Mouse (Mus musculus) Patski (cell line): ENCODE results near the gene Sema6d. TPM values are rescaled to one million over a fixed set of nuclear protein-coding genes. Genes with fewer than 3 reads are reported as not detected.

Experiments
- ATAC-seq: fragments of 100-300 bp; one replicate; pipeline ENCODE4 v1.8.0; 2021
- CTCF ChIA-PET: fragments of 350-600 bp; sonication (Branson Sonifier 250); formaldehyde crosslinking; loops from one replicate; lab custom pipeline; 2022; ENCODE audit warnings: inconsistent platforms; lab: Charles Lee
- POLR2A ChIA-PET: fragments of 350-600 bp; sonication (Branson Sonifier 250); formaldehyde crosslinking; loops from one replicate; lab custom pipeline; 2022; ENCODE audit warnings: antibody characterized with exemption, inconsistent platforms; lab: Charles Lee
- DNase-seq: peaks from one replicate; pipeline ENCODE4 v3.0.0-alpha.2; 2011; ENCODE audit warnings: low read depth, low spot score
- H3K27me3 ChIP-seq: fragments of 371-371 bp; one replicate; pipeline ENCODE4 v1.5.1; 2021
- CTCF ChIP-seq: fragments of 100-300 bp; IDR thresholded peaks from one replicate; pipeline ENCODE4 v1.5.1; 2021
- in situ Hi-C: fragments of 300-500 bp; cut with MboI; formaldehyde crosslinking; loops from 3 replicates; pipeline ENCODE4 v1.11.1; 2018; ENCODE audit warnings: low pct_unique_long_range_greater_than_20kb, mixed read lengths
- polyA plus RNA-seq: library from polyadenylated mRNA; unstranded; gene quantifications from one replicate; pipeline ENCODE4 v1.2.3, GENCODE M21; 2021

The Sema6d gene
- polyA plus RNA-seq, 1 experiment from 2014 or later = 2.7 TPM

DNA sequence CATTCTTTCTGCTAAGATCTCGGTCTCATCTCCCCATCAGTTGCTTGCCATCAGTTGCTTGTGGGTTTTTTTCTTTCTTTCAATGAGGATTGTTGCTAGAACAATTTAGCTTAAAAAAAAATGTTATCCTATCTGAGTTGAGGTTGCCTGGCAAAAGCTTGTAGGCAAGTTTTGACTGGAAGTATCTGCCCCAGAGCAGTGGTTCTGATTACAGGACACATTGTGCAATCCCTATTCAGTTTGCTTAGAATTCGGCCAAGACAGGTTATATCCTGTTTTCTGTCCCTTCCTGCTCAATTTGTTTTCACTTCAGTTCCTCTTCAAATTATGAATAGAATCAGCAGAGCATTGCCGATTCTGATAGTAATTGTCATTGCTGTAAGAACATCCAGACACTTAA lies 552.4 kb downstream of the Sema6d start:
- DNase-seq (no peak), ATAC-seq (no peak)
- TF ChIP-seq CTCF = no peak
- no peaks in the 10 kb centered on the region for H3K27me3 ChIP-seq
- in situ Hi-C loops = no loop called here
- CTCF ChIA-PET = no interaction called here
- POLR2A ChIA-PET = no interaction called here

- in situ Hi-C loops = no loop called here
- CTCF ChIA-PET = interaction anchor here (0.8 to 1.4 kb wide), 2 partner anchors 26 to 46 kb away, joined by 3 read pairs; no protein-coding TSS in a partner anchor
- H3K27me3 ChIP-seq = no peaks in the 10 kb centered on the region
- DNase-seq (no peak), ATAC-seq (no peak)
- POLR2A ChIA-PET = no interaction called here
- TF ChIP-seq CTCF = no peak
These were observed 560.8 kb downstream of the Sema6d start for GRCm38 (mm10) chr2:124650609-124651008.

DNA sequence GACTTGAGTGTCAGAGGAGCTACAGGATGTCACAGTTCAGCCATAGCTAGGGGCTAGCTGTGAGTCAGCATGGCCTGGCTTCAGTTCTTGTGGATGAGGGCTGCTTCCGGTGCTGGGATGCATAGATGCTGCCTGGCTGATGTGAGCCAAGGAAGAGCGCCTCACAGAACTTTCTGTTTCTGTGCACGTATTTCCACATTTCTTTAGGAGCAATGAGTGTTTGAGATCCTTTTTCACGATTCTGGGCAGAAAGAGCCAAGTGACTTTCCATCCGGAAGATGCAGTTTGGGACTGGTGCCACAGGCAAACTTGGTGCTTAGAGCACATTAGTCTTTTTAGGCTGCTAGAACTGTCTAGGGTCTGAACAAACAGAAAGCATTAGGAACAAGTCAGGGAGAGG lies 561.4 kb downstream of the Sema6d start:
- in situ Hi-C loops = no loop called here
- no peaks in the 10 kb centered on the region for H3K27me3 ChIP-seq
- TF ChIP-seq CTCF = no peak
- ChIA-PET CTCF (interaction anchor here (1.4 kb wide), 1 partner anchor 46 kb away, joined by 3 read pairs; no protein-coding TSS in a partner anchor), POLR2A (no interaction called here)
- DNase-seq = no peak
- ATAC-seq = no peak

- in situ Hi-C loops = no loop called here
These were observed 563.4 kb downstream of the Sema6d start for GRCm38 (mm10) chr2:124653161-124653560.

DNA sequence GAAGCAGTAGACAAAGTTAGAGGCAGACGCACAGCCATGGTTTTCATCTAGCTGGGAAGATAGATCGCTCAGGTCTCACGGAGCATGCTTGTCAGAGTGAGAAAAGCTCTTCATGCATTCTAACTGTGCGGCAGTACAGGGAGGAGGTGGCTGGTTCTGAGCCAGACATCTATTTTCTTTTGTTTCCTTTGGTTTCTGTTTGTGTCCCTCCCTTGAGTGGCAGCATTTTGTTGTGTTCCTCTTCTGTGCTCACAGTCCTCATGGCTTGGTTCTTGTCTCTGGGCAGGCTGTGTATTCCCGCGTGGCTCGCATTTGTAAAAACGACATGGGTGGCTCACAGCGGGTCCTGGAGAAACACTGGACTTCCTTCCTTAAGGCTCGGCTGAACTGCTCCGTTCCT lies 567.6 kb downstream of the Sema6d start:
- in situ Hi-C loops = no loop called here
- no peaks in the 10 kb centered on the region for H3K27me3 ChIP-seq
- DNase-seq (no peak), ATAC-seq (no peak)
- CTCF ChIA-PET = no interaction called here
- no peak for TF ChIP-seq CTCF
- POLR2A ChIA-PET = no interaction called here

More at GRCm38 (mm10) chr2:124653161-124653560, 563.4 kb downstream of the Sema6d start:
- ChIA-PET CTCF (no interaction called here), POLR2A (no interaction called here)
- TF ChIP-seq CTCF = no peak
- DNase-seq (no peak), ATAC-seq (no peak)
- no peaks in the 10 kb centered on the region for H3K27me3 ChIP-seq

- no peak for DNase-seq
- ChIA-PET POLR2A (no interaction called here), CTCF (no interaction called here)
- no peaks in the 10 kb centered on the region for H3K27me3 ChIP-seq
- no peak for ATAC-seq
- no peak for TF ChIP-seq CTCF
- in situ Hi-C loops = no loop called here
These were observed 568.6 kb downstream of the Sema6d start for GRCm38 (mm10) chr2:124658374-124658773.

- TF ChIP-seq CTCF = no peak
- no peaks in the 10 kb centered on the region for H3K27me3 ChIP-seq
- no peak for ATAC-seq
- ChIA-PET CTCF (no interaction called here), POLR2A (interaction anchor here (0.5 kb wide), 1 partner anchor 1342 kb away, joined by 3 read pairs; no protein-coding TSS in a partner anchor)
- in situ Hi-C loops = no loop called here
- DNase-seq = no peak
These were observed 569.8 kb downstream of the Sema6d start for GRCm38 (mm10) chr2:124659601-124660000.

DNA sequence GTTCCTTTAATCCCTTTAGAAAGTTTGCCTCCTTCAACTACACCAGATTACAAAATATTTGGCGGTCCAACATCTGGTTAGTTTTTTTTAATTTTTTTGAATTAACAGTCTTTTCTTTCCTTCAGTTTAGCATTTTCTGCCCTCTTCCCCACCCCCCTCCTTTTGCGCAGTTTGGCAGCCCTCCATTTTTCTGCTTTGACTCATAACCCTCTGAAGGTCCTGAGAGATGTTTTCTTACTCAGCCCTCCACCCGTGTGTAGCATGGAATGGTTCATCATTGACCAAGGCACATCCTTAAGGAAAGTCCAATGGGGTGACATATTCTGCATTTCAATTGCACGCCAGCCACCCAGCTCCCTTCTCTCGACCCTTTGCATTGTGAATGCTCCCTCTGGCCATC lies 570.9 kb downstream of the Sema6d start:
- CTCF ChIA-PET = no interaction called here
- no peaks in the 10 kb centered on the region for H3K27me3 ChIP-seq
- DNase-seq = peak; percentile 22

DNA sequence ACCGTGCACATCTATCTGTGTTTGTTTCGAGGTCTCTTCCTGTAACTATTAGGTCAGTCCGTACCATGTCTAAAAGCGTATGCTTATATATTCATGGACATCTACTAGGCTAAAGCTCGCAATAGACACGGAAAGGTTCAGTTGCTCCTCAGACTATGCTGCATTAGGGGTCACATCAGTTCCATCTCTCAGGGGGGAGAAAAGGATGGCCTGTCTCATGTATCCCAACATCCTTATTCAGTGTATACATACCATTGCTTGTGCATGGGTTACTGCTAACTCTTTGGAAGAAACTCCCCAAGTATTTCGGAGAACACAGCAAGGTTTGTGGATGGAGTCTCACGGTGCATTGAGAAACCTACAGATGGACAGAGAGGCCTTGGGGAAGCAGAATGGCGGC lies 571.5 kb downstream of the Sema6d start:
- H3K27me3 ChIP-seq = no peaks in the 10 kb centered on the region
- TF ChIP-seq CTCF = no peak
- in situ Hi-C loops = no loop called here
- DNase-seq (no peak), ATAC-seq (no peak)
- ChIA-PET POLR2A (no interaction called here), CTCF (no interaction called here)

More for the DNA sequence above, 570.9 kb downstream of the Sema6d start:
- POLR2A ChIA-PET = no interaction called here
- TF ChIP-seq CTCF = no peak
- in situ Hi-C loops = no loop called here
- peak; percentile 35 for ATAC-seq

DNA sequence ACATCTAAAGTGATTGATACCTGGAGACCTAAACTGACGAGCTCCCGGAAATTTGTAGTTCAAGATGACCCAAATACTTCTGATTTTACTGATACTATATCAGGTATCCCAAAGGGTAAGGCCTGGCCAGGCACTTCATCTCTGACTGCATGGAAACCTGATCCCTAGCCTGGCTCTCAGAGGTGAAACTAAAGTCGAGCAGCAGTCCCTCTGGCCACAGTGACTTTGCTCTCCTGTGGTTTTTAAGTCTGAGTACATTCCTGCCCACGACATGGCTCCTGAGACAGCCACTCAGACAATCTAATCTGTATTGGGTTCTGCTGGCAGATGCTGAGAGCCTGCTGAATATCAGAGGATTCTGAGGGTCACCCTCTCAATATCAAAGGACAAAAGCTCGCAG lies 572.5 kb downstream of the Sema6d start:
- ChIA-PET POLR2A (no interaction called here), CTCF (interaction anchor here (0.7 kb wide), 1 partner anchor 10 kb away, joined by 3 read pairs; no protein-coding TSS in a partner anchor)
- TF ChIP-seq CTCF = no peak
- DNase-seq (no peak), ATAC-seq (no peak)
- in situ Hi-C loops = no loop called here
- H3K27me3 ChIP-seq = no peaks in the 10 kb centered on the region

GRCm38 (mm10) chr2:124664191-124664590 lies 574.4 kb downstream of the Sema6d start:
- DNase-seq (no peak), ATAC-seq (no peak)
- POLR2A ChIA-PET = no interaction called here
- CTCF ChIA-PET = no interaction called here
- H3K27me3 ChIP-seq = no peaks in the 10 kb centered on the region
- in situ Hi-C loops = no loop called here
- no peak for TF ChIP-seq CTCF

GRCm38 (mm10) chr2:124668431-124668830 lies 578.7 kb downstream of the Sema6d start:
- no peak for TF ChIP-seq CTCF
- DNase-seq (no peak), ATAC-seq (no peak)
- CTCF ChIA-PET = no interaction called here
- no peaks in the 10 kb centered on the region for H3K27me3 ChIP-seq
- in situ Hi-C loops = no loop called here
- POLR2A ChIA-PET = no interaction called here
